Mouse (Mus musculus): ENCODE measurements around the gene Hnf4a. TPM values are rescaled to one million over a fixed set of nuclear protein-coding genes. Genes with fewer than 3 reads are reported as not detected.
A peak's percentile ranks its signal among the peaks of the same experiment; 100 is the strongest.

Gene Hnf4a
- polyA plus RNA-seq, 1 experiment from 2014 or later, result 0.77 TPM

- Histone ChIP-seq H3K4me1 (ENCODE audit: control insufficient read depth, insufficient read depth, low read length) (peaks cover 7% of the 10 kb centered on the region), H3K4me3 (ENCODE audit: low read length) (peak overlapping the region; percentile 23; the same call in 1 of the 2 replicates), H3K9me3 (replicated peaks; ENCODE audit: control insufficient read depth, low read length) (no peaks in the 10 kb centered on the region), H3K36me3 (ENCODE audit: control insufficient read depth, insufficient read depth) (no peaks in the 10 kb centered on the region), H3K27me3 (ENCODE audit: control insufficient read depth, insufficient read depth, low read length) (peaks cover 23% of the 10 kb centered on the region), H3K4me2 (ENCODE audit: low read depth, low read length) (peak overlapping the region; percentile 48), H3K9ac (ENCODE audit: low read length) (0 out of 2 replicates have a peak overlapping the region, but pooled peaks have one; percentile 8), H3K27ac (ENCODE audit: low read length) (no peak overlapping the region)
- ATAC-seq (replicated peaks; ENCODE audit: extremely low read depth, insufficient read depth, low FRiP score), result no peak
- 3% methylated on average over 21 of the region's 21 CpGs for WGBS
These were observed 25.0 kb upstream of the Hnf4a start for GRCm38 (mm10) chr2:163481539-163482029.

- no peak overlapping the region for H3K9ac ChIP-seq (ENCODE audit: low read length)
- no peaks in the 10 kb centered on the region for H3K4me1 ChIP-seq (ENCODE audit: control insufficient read depth, insufficient read depth, low read length)
- H3K9me3 ChIP-seq (replicated peaks; ENCODE audit: control insufficient read depth, low read length), result no peaks in the 10 kb centered on the region
- WGBS, result 89% methylated on average over 3 of the region's 3 CpGs
- no peak overlapping the region for H3K27ac ChIP-seq (ENCODE audit: low read length)
- no peaks in the 10 kb centered on the region for H3K36me3 ChIP-seq (ENCODE audit: control insufficient read depth, insufficient read depth)
- H3K4me2 ChIP-seq (ENCODE audit: low read depth, low read length), result no peak overlapping the region
- H3K27me3 ChIP-seq (ENCODE audit: control insufficient read depth, insufficient read depth, low read length), result peaks cover 8% of the 10 kb centered on the region
- ATAC-seq (replicated peaks; ENCODE audit: extremely low read depth, insufficient read depth, low FRiP score), result no peak
- H3K4me3 ChIP-seq (ENCODE audit: low read length), result no peak overlapping the region
These were observed 19.2 kb upstream of the Hnf4a start for GRCm38 (mm10) chr2:163487360-163487759.

- H3K36me3 ChIP-seq (ENCODE audit: control insufficient read depth, insufficient read depth), result no peaks in the 10 kb centered on the region
- H3K9me3 ChIP-seq (replicated peaks; ENCODE audit: control insufficient read depth, low read length), result no peaks in the 10 kb centered on the region
- H3K4me3 ChIP-seq (ENCODE audit: low read length), result no peak overlapping the region
- no peak overlapping the region for H3K27ac ChIP-seq (ENCODE audit: low read length)
- WGBS, result 50% methylated on average over 5 of the region's 5 CpGs
- H3K4me1 ChIP-seq (ENCODE audit: control insufficient read depth, insufficient read depth, low read length), result no peaks in the 10 kb centered on the region
- no peak overlapping the region for H3K4me2 ChIP-seq (ENCODE audit: low read depth, low read length)
- no peak overlapping the region for H3K9ac ChIP-seq (ENCODE audit: low read length)
- ATAC-seq (replicated peaks; ENCODE audit: extremely low read depth, insufficient read depth, low FRiP score), result no peak
- H3K27me3 ChIP-seq (ENCODE audit: control insufficient read depth, insufficient read depth, low read length), result no peaks in the 10 kb centered on the region
These were observed 16.8 kb upstream of the Hnf4a start for GRCm38 (mm10) chr2:163489725-163490291.

- H3K4me1 ChIP-seq (ENCODE audit: control insufficient read depth, insufficient read depth, low read length), result no peaks in the 10 kb centered on the region
- H3K4me3 ChIP-seq (ENCODE audit: low read length), result no peak overlapping the region
- H3K36me3 ChIP-seq (ENCODE audit: control insufficient read depth, insufficient read depth), result no peaks in the 10 kb centered on the region
- WGBS, result 88% methylated on average over 17 of the region's 17 CpGs
- no peak overlapping the region for H3K9ac ChIP-seq (ENCODE audit: low read length)
- H3K27ac ChIP-seq (ENCODE audit: low read length), result no peak overlapping the region
- no peak overlapping the region for H3K4me2 ChIP-seq (ENCODE audit: low read depth, low read length)
- no peak for ATAC-seq (replicated peaks; ENCODE audit: extremely low read depth, insufficient read depth, low FRiP score)
- no peaks in the 10 kb centered on the region for H3K27me3 ChIP-seq (ENCODE audit: control insufficient read depth, insufficient read depth, low read length)
- H3K9me3 ChIP-seq (replicated peaks; ENCODE audit: control insufficient read depth, low read length), result no peaks in the 10 kb centered on the region
These were observed 16.0 kb upstream of the Hnf4a start for GRCm38 (mm10) chr2:163490656-163491055.

- H3K36me3 ChIP-seq (ENCODE audit: control insufficient read depth, insufficient read depth), result no peaks in the 10 kb centered on the region
- H3K9me3 ChIP-seq (replicated peaks; ENCODE audit: control insufficient read depth, low read length), result no peaks in the 10 kb centered on the region
- H3K27ac ChIP-seq (ENCODE audit: low read length), result no peak overlapping the region
- H3K9ac ChIP-seq (ENCODE audit: low read length), result no peak overlapping the region
- no peaks in the 10 kb centered on the region for H3K4me1 ChIP-seq (ENCODE audit: control insufficient read depth, insufficient read depth, low read length)
- WGBS, result 52% methylated on average over 7 of the region's 7 CpGs
- no peak overlapping the region for H3K4me2 ChIP-seq (ENCODE audit: low read depth, low read length)
- no peak overlapping the region for H3K4me3 ChIP-seq (ENCODE audit: low read length)
- no peak for ATAC-seq (replicated peaks; ENCODE audit: extremely low read depth, insufficient read depth, low FRiP score)
- H3K27me3 ChIP-seq (ENCODE audit: control insufficient read depth, insufficient read depth, low read length), result no peaks in the 10 kb centered on the region
These were observed 15.3 kb upstream of the Hnf4a start for GRCm38 (mm10) chr2:163491351-163491750.

- 71% methylated on average over 5 of the region's 5 CpGs for WGBS
- no peak within 1 kb of the TSS for H3K9ac ChIP-seq (ENCODE audit: low read length)
- no peak for ATAC-seq (replicated peaks; ENCODE audit: extremely low read depth, insufficient read depth, low FRiP score)
- H3K27me3 ChIP-seq (ENCODE audit: control insufficient read depth, insufficient read depth, low read length), result no peaks in the 10 kb centered on the region
- H3K27ac ChIP-seq (ENCODE audit: low read length), result no peak within 1 kb of the TSS
- H3K4me3 ChIP-seq (ENCODE audit: low read length), result no peak within 1 kb of the TSS
- no peaks in the 10 kb centered on the region for H3K36me3 ChIP-seq (ENCODE audit: control insufficient read depth, insufficient read depth)
- no peak within 1 kb of the TSS for H3K4me2 ChIP-seq (ENCODE audit: low read depth, low read length)
- H3K9me3 ChIP-seq (replicated peaks; ENCODE audit: control insufficient read depth, low read length), result no peaks in the 10 kb centered on the region
- no peaks in the 10 kb centered on the region for H3K4me1 ChIP-seq (ENCODE audit: control insufficient read depth, insufficient read depth, low read length)
These were observed 14.6 kb upstream of the Hnf4a start, which contains the start of gene R3hdml for GRCm38 (mm10) chr2:163492018-163492417. R3hdml (plus strand) TSS chr2:163492318.

GRCm38 (mm10) chr2:163493031-163493430 is 13.6 kb upstream of the Hnf4a start:
- Histone ChIP-seq H3K4me1 (ENCODE audit: control insufficient read depth, insufficient read depth, low read length) (no peaks in the 10 kb centered on the region), H3K4me2 (ENCODE audit: low read depth, low read length) (no peak overlapping the region), H3K4me3 (ENCODE audit: low read length) (no peak overlapping the region), H3K27me3 (ENCODE audit: control insufficient read depth, insufficient read depth, low read length) (no peaks in the 10 kb centered on the region), H3K9ac (ENCODE audit: low read length) (no peak overlapping the region), H3K36me3 (ENCODE audit: control insufficient read depth, insufficient read depth) (no peaks in the 10 kb centered on the region), H3K27ac (ENCODE audit: low read length) (no peak overlapping the region), H3K9me3 (replicated peaks; ENCODE audit: control insufficient read depth, low read length) (no peaks in the 10 kb centered on the region)
- ATAC-seq (replicated peaks; ENCODE audit: extremely low read depth, insufficient read depth, low FRiP score), result no peak
- WGBS, result 41% methylated on average over 5 of the region's 5 CpGs

GRCm38 (mm10) chr2:163493976-163494375 is 12.6 kb upstream of the Hnf4a start:
- no peak overlapping the region for H3K27ac ChIP-seq (ENCODE audit: low read length)
- ATAC-seq (replicated peaks; ENCODE audit: extremely low read depth, insufficient read depth, low FRiP score), result no peak
- WGBS, result 21% methylated on average over 5 of the region's 5 CpGs
- no peak overlapping the region for H3K4me2 ChIP-seq (ENCODE audit: low read depth, low read length)
- H3K9me3 ChIP-seq (replicated peaks; ENCODE audit: control insufficient read depth, low read length), result no peaks in the 10 kb centered on the region
- no peaks in the 10 kb centered on the region for H3K4me1 ChIP-seq (ENCODE audit: control insufficient read depth, insufficient read depth, low read length)
- no peaks in the 10 kb centered on the region for H3K27me3 ChIP-seq (ENCODE audit: control insufficient read depth, insufficient read depth, low read length)
- no peak overlapping the region for H3K4me3 ChIP-seq (ENCODE audit: low read length)
- H3K36me3 ChIP-seq (ENCODE audit: control insufficient read depth, insufficient read depth), result no peaks in the 10 kb centered on the region
- H3K9ac ChIP-seq (ENCODE audit: low read length), result no peak overlapping the region

- Histone ChIP-seq H3K27me3 (ENCODE audit: control insufficient read depth, insufficient read depth, low read length) (no peaks in the 10 kb centered on the region), H3K36me3 (ENCODE audit: control insufficient read depth, insufficient read depth) (no peaks in the 10 kb centered on the region), H3K4me3 (ENCODE audit: low read length) (no peak overlapping the region), H3K9me3 (replicated peaks; ENCODE audit: control insufficient read depth, low read length) (no peaks in the 10 kb centered on the region), H3K4me2 (ENCODE audit: low read depth, low read length) (no peak overlapping the region), H3K9ac (ENCODE audit: low read length) (no peak overlapping the region), H3K4me1 (ENCODE audit: control insufficient read depth, insufficient read depth, low read length) (no peaks in the 10 kb centered on the region), H3K27ac (ENCODE audit: low read length) (no peak overlapping the region)
- no peak for ATAC-seq (replicated peaks; ENCODE audit: extremely low read depth, insufficient read depth, low FRiP score)
- 26% methylated on average over 6 of the region's 6 CpGs for WGBS
These were observed 12.2 kb upstream of the Hnf4a start for GRCm38 (mm10) chr2:163494456-163494855.

All from heart, embryonic 16.5 days (tissue).